Mouse (Mus musculus) urinary bladder, postnatal 36 days (tissue): ENCODE results near the gene Atp8b5.

Experiments used
- DNase-seq, 2 experiments: peaks; one replicate each; pipeline ENCODE4 v3.0.0; 2022; ENCODE audit warnings: low spot score in 2 of 2, mixed read lengths in 1 of 2

The Atp8b5 gene

DNA sequence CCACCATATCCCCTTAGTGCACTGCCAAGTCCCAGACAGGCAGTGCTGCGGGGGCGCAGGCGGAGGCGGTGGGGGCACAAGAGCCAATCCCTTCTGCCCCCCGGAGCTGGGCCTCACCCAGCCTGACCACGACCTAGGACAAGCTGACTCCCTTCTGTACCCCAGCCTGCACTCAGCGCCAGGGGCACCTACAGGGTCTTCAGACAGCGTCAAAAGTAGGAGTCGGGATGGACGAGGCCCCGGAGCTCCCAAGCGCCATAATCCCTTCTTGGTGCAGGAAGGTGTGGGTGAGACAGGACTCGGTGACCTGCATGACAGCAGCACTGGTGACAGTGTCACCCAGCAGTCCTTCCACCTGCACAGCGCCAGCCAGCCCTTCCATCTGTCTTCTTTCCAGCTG, 147.8 kb downstream of the Atp8b5 start:
- no peak for DNase-seq

DNA sequence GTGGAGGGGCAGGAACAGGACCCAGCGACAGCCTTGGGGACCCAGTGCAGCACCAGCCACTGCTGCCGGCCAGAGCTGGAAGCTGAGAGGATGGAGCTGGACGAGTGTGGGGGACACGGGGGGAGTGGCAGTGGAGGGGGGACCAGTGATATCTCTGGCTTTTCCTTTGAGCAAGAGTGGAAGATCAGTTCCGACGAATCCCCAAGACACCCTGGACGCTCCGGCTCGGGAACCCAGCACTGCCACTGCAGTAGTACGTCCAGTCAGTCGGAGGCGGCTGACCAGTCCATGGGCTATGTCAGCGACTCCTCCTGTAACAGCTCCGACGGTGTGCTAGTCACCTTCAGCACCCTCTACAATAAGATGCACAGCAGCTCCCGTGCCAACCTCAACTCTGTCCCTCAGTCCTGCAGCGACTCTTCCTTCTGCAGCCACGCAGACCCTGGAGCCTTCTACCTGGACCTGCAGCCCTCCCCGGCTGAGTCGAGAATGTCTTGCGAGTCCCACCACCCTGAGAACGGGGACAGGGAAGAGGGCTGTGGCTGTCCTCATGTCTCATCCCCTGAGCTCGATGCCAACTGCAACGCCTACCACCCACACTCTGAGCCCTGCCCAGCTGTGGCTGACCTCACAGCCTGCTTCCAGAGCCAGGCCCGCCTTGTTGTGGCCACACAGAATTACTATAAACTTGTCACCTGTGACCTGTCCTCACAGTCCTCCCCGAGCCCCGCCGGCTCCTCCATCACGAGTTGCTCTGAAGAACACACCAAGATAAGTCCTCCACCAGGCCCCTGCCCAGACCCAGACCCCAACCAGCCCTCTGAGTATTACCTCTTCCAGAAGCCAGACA, 148.5 kb downstream of the Atp8b5 start:
- no peak for DNase-seq

DNA sequence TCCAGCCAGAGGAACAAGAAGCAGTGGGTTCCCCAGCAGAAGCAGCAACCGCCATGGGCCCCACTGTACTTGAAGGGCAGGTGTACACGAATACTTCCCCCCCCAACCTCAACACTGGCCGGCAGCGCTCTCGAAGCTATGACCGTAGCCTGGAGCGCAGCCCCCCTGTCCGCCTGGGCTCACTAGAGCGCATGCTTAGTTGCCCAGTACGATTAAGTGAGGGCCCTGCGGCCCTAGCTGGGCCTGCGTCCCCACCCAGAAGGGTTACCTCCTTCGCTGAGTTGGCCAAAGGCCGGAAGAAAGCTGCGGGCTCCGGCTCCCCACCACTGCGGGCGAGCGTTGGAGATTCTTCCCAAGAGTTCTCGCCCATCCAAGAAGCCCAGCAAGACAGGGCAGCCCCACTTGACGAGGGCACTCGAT, 149.1 kb downstream of the Atp8b5 start:
- no peak for DNase-seq

DNA sequence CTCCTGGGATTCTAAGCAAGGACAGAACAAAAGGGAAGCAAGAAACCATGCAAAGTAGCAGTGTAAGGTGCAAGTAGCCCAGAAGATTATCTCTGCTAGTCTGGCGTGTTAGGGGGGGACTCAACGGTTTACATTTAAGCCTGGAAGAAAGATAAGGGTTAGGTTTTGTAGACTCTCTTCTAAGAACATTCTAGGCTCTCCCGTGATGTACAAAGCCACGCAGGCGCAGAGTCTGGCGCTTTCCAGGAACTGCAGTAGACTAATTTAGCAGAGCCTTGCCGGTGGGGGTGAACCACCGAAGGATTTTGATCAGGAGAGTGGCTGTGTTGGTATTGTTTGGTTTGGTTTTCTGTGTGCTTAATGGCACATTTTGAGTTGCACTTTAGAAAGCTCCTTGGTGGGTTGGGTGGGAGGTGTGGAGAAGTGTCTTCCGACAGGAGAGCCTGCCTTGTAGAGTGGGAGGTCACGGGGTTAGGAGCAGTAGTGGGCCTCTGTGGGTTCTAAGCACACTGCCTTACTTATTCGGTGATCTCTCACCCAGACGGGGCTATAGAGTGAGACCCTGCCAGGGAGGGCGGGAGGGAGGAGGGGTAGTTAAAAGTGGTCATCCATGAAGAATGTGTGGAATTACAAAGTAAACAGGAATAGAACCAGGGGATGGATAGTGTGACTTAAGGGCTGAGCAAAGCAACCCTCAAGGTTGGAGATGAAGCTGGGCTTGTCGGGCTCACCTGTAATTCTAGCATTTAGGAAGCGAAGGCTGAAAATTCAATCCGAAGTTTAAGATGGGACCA, 150.5 kb downstream of the Atp8b5 start:
- no peak for DNase-seq

GRCm38 (mm10) chr4:43418450-43418849, 151.5 kb downstream of the Atp8b5 start:
- DNase-seq: no peak

DNA sequence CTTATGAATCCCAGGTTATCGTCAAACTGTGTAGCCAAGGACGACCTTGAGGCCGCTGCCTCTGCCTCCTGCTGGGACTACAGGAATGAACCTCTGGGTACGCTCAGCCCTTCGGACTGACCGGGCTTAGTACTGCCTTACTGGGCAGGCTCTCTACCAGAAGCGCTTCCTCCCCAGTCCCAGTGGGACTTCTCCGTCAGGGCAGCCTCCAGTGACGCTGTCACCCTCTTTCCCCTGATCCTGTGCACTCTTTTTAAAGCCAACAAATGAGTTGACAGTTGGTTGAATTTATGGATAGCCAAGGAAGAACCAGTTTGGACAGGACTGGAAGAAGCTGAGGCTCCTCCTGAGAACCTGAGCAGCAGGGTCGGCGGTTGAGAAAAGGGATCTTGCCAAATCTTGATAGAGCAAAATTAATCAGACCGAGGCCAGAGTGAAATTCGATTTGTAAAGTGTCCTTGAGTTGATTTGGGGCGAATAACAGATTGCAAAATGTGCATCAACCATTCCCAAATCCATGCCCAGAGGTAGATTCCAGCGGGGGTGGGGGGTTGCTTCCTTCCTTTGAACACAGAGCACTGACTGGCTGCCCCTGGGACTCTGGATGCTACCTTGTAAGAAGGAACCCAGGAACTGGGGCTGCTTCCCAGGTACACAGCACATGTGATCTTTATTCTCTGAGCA, 152.2 kb downstream of the Atp8b5 start:
- no peak for DNase-seq

GRCm38 (mm10) chr4:43419801-43420281, 152.9 kb downstream of the Atp8b5 start:
- DNase-seq: no peak

GRCm38 (mm10) chr4:43420305-43420704, 153.3 kb downstream of the Atp8b5 start:
- DNase-seq: peak; percentile 79 to 83

GRCm38 (mm10) chr4:43421632-43422240, 154.8 kb downstream of the Atp8b5 start:
- DNase-seq: no peak
